Mouse (Mus musculus) cerebellum, postnatal 10 days (tissue): ENCODE data around the gene Tssk1.

ENCODE experiments used
- DNase-seq, 2 experiments: peaks; one replicate each; pipeline ENCODE4 v3.0.0; 2021; ENCODE audit warnings: mixed read lengths in 2 of 2

Gene Tssk1

DNA sequence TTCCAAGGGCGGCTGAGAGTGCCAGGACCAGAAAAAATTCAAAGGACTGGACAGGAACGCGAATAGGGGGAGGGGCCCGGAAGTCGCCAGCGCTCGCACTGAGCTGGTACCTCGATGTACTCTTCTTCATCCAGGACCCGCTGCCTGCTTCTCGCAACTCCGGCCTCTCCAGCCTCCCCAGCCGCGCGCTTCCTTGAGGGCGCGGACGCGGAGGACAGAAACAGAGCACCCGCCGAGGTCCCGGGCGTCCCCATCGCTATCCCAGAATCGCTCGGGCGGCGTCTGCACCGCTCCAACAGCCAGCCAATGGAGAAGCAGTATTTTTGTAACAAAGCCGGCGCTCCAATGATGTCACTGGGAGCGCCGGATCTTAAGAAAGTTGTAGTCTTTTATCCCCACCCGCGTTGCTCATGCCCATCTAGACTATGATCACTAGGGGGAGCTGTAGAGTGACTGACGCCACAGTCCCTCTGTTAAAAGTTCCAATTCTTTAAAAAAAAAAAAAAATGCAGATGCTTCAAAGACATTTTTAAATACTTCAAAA lies 17.1 kb downstream of the Tssk1 start, which contains the start of gene Ess2:
TSS of gene Ess2 (minus strand) at position 297 of the 544 bp plus-strand sequence.
- DNase-seq: peak; percentile 93 to 94

DNA sequence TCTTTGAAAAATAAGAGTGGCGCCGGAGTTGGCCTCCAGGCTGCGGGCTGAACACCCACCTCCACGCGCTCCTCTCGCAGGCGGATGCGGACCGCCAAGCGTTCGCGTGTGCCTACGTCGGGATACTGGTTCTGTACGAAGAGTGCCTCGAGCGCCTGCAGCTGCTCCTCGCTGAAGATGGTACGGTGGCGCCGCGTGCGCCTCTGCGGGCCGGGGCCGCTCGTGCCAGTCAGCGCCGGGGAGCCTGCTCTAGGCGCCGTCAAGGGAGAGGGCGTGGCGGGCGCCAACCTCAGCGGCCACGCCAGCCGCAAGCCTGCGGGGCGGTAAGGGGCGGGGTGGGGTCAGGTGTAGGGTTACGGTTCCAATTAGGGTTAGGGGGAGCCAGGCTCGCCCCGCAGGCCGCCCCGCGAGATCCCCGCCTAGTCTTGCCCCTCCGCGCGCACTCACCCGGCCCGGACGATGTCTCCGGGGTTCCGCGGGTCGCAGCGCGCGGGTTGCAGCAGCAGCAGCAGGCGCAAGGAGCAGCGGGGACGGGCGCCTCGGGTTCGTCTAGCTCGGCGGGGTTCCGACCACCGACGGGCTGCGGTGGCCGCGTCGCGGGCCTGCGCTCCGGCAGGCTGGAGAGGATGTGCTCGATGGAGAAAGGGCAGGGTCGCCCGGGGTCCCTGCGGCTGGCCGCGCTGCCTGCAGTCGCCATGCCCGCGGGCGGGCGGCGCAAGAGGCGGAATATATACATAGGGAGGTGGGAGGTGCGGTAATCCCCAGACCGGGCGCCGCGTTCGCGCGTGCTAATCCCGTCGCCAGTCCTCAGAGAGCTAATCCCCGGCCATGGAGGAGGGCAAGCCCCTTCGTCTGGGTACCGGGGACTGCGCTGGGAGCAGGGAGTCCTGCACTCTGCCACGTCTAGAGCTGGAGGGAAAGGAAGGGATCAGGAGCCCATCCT lies 20.6 kb downstream of the Tssk1 start, which contains the start of gene Gsc2:
TSS of gene Gsc2 (minus strand) at position 753 of the 943 bp plus-strand sequence.
- DNase-seq: no peak

DNA sequence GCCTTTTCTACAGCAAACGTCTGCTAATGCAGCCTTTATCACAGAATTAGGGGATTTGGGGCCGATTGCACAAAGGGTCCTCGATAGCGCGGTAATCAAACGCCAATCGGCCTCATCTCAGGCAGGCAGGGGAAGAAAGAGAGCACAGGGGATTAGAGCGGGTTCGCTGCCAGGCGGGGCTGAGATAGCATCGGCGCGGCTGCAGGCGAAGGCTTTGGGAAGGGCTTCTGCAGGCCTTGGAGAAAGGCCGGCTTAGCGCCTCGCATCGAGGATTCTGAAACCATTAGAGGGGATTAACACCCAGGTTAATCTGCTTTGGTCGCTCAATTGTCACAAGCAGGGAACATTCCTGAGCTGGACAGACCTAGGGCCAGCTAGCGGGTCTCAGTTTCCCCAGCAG lies 26.6 kb downstream of the Tssk1 start:
- no peak for DNase-seq

DNA sequence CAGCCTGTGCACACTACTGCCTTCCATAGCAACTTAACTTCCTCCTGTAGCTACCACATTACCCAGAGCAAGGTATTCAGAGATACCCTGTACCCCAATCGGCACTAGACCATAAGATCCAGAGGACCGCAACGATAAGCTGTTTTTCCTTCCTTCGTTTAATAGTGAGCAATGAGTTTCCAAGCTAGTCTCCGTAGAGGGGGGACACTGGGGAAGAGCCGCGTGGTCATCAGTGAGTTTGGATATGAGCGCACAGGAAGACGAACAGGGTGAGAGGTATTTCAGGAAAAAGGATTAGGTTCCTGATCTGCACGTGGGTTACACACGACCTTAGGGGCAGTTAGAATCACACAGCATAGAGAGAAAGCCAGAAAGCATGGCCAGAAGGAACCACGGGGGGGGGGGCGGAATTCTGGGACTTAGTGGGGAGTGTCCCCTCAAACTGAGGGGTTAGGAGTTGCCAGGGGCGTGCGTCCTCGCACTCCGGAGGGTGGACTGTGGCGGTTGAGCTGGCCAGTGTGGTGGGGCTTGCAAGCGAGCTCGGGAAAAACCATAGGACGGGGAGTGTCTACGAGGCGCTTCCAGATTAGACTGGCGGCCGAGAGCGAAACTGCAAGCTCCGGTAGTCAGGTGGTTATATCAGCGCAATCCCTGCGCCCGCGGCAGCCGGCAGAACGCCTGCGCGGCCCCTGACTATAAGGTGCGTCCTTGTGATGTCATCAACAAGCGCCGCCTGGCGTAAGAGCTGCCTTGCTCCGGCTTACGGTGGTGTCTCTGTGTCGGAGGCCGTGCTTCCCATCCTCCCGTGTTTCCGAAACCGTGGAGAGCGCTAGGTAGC lies 27.5 kb downstream of the Tssk1 start:
- DNase-seq: peak; percentile 98 to 99

DNA sequence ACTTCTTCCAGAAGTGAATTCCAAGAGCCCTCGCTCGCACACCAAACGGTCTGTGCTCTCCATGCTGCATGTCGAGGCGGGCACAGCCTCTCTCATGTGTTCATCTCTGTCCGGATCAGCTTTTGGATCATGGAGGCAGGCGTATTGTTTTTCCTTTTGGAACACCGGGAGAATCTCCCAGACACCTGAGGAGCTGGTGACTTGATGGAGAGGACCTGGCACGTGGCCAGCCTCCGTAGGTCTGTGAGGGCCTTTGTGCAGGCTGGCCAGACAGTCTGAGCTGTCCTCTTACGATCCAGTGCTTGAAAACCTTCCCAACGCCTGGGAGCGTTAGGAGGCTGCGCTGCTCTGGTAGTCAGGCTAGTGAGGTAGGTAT lies 28.1 kb downstream of the Tssk1 start:
- DNase-seq: peak in 1 of 2 experiments; percentile 65

DNA sequence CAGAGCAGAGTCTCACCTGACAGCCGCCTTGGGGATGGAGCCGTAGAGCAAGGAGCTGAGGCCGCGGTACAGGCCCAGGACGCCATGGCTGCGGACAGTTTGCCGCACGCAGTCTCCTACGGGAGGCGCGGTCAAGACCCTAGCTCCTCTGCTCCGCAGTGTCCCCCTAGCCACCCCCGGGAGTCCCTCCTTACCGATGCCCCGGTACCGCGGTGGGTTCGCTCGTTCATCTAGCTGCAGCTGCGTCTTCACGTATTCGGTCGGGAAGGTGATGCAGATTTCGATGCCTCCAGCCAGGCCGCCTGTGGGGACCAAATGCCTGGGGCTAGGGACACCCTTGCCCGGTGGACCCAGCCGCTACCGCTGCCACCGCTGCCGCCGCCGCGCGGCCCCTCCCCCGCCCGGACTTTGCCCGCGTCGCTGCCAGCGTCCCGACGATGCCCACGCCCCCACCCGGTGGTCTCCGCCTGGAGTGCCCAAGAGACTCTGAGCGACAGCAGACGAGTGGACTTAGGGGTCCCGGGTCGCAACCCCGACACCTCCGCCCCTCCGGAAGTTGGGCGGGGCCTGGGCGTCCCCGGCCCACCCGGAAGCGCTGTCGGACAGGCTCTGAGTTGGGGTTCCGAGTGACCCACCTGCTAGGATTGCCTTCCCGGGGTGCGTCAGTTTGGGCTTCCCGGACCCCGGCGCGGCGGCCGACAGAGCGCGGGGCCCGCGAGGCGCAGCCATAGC lies 33.5 kb downstream of the Tssk1 start:
- DNase-seq: peak; percentile 69

DNA sequence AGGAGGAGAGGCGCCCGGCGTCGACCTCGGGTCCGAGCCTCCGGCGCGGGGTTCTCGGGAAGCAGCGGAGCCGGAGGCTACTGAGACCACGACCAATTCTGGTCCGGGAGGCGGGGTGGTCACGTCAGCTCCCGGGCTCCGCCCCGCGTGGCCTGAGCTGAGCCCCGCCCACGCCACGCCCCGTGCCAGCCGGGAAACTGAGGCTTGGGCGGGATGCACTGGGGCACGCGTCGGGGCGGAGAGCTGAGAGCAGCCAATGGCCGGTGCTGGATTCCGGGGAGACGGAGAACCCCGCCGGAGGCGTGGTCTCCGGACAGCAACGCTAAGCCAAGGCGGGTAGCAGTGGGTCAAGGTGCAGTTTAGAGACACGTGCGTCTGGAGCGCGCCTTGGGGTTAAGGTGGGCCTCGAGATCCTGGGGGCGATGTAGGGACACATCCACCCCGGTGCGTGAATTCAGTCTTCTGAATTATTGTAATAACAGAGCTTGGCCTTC lies 34.1 kb downstream of the Tssk1 start, which contains the start of gene Slc25a1:
TSS of gene Slc25a1 (minus strand) at position 133 of the 494 bp plus-strand sequence.
- DNase-seq: peak; percentile 82 to 88

DNA sequence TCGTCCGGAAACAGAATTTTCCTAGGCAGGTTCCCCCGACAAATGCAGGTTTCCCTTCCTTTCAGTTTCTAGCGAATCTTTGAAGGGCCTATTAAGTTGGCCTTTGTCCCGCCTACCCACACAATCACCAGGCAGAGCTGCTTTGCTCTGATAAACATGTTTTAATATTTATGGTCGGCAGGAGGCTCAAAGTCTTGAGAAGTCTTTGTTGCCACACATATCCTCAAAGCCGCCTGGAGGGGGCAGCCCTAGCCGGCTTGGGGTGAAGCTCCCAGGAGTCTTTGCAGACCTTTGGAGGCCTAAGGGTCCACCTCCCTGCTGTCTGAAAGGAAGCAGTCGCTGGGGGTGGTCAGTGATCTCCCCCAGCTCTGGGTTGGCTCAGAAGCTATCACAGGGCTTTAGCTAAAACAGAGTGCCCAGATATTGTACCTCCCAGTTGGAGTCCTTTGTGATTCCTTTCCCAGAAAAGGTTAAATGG lies 34.6 kb downstream of the Tssk1 start:
- DNase-seq: peak; percentile 76

DNA sequence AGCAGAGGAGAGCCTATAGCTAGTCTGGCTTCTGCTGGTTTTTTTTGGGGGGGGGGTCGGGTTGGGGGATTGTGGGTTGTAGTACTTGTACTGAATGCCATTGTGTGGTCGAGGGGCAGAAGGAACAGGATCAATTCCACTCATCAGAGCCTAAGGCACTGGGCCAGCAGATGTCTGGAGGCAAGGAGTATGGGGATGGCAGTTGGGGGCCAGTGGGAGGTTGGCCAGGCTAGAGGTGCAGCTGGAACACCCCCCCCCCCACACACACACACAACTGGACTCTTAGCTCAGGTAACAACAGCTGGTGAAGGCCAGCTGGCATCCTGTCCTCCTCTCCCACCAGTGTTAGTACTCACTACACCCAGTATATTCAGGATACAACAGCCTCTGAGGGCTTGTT lies 35.2 kb downstream of the Tssk1 start:
- peak; percentile 47 to 65 for DNase-seq

DNA sequence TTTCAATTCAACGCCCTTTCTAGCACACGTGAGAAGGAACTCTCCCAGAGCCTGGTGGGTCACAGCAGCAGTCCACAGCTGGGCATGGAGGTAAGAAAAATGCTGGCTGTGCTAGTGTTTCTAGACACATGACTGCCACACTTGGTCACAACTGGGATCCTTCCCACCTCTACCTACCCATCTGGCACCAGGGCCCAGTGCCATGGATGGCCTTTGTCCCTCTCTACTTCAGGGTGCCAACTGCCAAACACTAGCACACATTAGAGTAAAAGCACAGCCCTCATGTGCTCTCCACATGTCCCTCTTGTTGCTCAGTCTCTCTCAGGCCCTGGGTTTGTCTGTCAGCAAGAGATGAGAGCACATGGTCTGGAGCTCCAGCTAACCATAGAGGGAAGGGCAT lies 35.6 kb downstream of the Tssk1 start:
- DNase-seq: peak; percentile 54 to 65

DNA sequence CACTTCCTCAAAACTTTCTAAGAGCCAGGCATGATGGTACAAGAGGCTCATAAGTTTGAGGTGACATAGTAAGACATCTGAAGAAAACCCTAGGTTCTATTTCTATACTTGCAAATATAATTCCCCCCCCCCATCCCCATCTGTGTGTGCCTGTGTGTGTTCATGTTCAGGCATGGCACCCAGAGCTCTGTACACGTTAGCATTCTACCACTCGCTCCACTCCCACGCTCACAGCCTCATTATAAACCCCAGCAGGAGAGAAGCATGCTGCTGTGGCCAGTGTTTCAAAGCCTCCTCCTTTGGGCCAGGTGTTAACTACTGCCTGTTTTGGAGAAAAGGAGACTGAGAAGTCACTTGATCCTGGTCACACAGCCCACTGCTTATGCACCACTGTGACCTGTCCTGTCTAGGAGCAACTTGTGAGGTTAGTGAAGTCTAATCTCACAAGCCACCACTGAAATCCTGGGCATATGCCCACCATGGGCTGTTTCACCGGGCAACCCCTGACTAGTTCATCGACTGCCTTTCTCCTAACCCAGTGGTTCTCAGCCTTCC lies 38.0 kb downstream of the Tssk1 start:
- DNase-seq: no peak

DNA sequence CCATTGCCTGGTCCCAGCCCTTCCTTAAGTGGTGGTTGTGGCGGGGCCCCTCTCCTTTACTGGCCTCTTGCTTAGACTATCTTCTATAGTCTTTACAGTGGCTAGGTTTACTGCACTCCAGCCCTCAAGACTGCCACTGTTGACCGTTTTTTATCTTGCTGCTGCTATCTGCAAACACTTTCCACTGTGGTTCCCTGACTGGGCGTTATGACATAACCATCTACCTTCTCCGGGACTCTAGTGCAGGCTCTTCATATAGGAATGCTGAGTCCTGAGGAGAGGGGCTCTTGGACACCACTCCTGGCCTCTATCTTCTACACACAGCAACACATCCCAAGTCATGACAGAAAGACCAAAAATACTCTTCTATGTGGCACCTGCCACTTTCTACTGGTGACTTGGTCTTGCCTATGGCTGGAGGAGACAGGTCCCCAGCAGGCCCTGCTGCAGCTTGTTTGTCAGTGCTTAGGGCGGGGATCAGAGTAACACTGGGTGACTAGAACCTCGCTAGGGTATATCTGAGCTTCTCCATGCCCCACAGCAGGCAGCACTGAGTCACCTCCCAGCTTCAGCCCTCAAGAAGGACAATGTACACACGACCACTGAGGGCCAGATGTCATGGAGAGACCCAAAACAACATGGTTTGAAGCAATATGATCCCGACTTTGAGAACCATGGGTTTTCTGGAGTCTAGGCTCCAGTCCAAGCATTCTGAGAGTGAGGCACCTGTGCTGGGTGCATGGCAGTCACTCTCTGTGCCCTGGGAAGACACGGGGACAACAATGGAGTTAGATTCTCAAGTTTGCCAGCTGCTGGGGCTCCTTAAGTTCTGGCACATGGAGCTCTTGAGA lies 39.8 kb downstream of the Tssk1 start:
- no peak for DNase-seq

DNA sequence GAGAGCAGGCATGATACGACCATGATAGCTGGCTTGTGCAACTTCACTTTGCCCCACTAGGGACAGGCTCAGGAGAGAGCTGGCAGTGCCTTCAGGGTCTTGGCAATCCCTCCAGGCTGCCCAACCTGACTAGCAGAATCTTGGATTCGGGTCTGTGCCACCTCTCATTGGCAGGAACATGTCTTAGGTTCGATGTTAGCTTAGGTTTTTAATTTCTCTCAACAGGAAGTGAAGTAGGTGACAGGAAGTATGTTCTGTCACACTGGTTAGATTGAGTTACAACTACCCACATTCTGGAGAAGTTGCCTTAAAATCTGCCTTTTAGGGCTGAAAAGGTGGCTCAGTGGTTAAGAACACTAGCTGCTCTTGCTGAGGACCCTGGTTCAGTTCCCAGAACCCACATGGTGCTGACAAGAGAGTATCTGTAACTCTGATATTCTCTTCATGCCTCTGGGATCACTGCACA lies 40.5 kb downstream of the Tssk1 start:
- no peak for DNase-seq

DNA sequence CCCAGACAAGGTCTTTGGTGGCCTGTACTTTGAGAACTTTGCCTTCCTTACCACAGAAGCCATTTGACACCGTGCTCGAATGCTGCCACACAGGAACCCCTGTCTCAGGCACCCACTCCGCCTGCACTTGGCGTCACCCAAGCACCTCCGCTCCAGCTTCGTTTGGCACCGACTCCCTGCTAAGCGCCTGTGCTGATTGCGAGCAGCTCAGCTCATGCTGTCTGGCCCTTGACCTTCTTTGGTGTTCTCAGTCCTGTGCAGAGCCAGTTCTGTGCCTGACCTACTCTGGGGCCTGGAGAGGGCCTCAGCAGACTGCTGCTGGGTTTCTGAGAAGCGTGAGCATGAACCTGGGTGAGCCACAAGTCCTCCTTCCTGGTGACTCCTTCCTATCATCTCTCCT lies 42.8 kb downstream of the Tssk1 start:
- DNase-seq: no peak

DNA sequence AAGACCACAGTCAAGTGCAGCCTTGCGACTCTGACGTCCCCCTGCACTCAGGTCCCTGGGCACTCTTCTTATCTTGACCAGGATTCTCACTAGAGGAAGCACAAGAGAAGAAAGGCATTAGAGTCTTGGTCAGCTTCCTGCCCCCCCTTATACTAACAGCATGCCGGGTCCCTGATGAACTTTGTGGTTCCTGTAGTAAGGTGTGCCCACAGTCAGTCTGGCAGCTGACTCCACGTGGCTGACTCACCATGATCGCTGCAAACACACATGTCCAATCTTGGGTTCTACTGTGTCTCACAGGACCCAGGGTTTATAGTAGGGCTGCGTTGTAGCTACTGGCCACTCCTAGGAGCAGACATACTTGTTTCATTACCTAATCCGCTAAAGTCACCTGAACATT lies 44.2 kb downstream of the Tssk1 start:
- DNase-seq: no peak

DNA sequence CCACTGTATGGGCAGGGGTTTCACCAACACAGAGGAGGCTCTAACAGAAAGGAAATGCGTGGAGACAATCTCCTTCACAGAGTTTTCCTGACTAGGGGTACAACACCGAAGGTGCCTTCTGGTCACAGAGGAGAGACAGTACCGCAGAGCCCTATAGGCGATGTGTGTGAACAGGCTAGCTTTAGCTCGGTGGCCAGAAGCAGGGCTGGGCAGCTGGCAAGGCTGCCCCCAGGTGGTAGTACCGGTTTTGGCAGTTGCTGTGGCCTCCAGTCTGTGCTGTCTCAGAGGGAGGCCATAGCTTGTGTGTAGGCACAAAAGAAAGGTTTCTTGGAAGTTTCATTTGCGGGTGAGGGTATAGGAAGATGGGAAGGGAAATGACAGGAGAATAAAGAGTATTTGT lies 44.8 kb downstream of the Tssk1 start:
- peak; percentile 77 to 83 for DNase-seq

DNA sequence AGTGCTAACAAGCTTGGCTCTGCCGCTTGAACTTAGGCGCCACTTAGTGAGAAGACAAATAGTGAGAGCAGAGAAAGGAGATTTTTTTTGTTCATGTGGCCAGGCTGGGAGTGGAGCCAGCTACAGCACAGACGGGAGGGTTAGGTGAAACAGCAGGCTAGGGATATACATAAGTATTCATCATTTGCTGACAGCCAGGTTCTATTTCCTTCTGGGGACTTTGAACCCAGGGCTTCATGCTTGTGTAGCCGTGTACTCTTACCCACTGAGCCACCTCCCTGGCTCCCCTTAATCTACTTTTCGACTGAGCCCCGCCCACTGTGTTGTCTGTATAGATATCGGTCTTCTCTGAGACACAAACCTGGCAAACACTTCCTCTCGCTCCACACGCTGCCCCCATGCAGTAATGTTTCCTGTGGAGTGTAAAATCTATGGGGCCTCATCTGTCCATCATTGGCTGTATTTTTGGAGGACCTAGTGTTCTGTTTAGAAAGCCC lies 45.3 kb downstream of the Tssk1 start:
- DNase-seq: peak in 1 of 2 experiments; percentile 43

DNA sequence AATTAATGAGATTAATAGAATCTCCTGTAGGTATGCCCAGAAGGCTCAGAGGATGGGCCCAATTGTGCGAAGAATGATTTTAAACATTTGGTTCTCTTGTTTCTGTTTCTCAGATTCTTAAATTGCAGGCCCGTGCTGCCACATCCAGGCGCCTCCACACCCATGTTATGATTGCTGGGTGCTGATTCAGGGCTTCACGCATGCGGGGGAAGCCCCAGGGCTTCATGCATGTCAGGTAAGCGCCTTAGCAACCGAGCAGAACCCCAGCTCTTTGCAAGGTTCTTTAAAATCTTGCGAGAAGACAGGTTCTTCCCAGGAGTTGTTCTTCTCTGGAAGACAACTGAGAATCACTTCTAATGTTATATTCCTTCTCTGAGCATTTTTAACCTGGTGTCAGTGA lies 49.4 kb downstream of the Tssk1 start:
- DNase-seq: no peak

DNA sequence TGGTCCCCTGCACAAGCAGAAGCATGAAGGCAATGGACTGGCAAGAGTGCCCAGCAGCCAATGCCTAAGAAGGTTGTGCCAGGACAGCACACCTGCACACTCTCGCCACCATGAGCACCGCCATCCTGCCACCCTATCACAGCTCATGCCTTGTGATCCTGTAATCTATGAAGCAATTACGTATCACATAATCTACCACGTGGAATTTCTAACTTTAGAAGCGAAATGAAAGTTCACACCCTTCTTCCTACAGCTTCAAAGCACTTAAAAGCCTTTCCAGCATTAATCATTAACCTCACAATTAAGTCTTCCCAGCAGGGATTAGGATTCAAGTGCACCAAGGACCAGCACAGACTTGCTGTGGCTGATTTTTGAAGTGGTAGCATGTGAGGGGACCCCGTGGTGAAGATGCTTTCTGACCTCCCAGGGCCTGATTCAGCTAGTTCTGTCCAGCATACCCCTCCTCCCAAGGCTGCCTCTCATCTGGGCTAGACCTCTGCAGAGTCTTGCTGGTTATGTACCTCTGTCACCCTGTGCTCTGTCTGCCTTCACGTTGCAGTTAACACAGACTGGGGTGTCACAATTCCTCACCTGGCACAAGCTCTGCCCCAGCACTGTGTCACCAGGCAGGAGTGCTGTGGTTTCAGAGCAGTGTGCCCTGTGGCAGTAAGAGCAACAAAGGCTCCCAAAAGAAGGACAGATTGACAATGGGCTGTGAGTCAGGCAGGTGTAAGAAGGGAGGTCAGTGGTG lies 51.2 kb downstream of the Tssk1 start:
- no peak for DNase-seq
